Mouse (Mus musculus) brain, embryonic 14.5 days (tissue): ENCODE results near the gene Tgfbr3.

Experiments
- CTCF ChIP-seq: fragments of 200-500 bp; IDR thresholded peaks from 2 replicates; pipeline ENCODE4 v1.5.1; 2012; ENCODE audit warnings: inconsistent platforms, mild to moderate bottlenecking, moderate library complexity, borderline replicate concordance; ENCODE audit not compliant: insufficient read depth, insufficient read length; ENCODE audit errors: extremely low read depth
- POLR2A ChIP-seq: fragments of 200-500 bp; IDR thresholded peaks from 2 replicates; pipeline ENCODE4 v1.6.1; 2012; ENCODE audit warnings: mild to moderate bottlenecking, inconsistent platforms, borderline replicate concordance; ENCODE audit not compliant: poor library complexity, insufficient read depth, insufficient read length, severe bottlenecking; ENCODE audit errors: extremely low read depth

DNA sequence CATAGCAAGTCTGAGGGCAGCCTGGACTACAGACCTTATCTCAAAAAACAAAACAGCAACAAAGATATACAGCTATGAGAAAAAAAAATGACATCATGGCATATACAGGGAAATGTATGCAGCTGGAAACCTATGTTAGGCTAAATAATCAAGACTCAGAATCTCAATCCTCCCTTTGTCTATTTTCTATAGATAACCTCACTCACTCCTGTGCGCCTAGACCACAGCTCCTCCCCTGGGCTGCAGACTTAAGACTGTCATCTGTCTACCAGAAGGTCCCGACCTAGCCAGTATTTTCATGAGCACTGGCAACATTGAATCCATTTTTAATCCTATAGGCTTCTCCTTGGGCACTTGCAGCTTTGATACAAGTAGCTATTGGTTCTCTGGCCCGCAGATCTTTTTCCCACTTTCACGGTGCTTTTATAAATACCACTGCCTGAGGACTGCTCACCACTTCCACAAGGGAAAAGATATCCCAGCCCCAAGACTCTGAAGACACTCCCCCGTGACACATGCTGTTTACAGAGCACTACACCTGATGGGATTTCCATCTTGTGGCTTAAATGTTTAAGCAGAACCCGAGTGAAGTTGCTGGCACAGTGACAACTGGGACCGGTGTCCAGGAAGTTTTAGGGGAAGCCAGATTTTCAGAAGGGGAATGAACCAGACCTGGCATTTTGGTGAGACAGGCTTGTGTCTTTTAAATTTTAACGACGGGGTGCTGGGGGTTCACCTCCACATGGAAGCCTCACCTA lies 138.7 kb downstream of the Tgfbr3 start:
- TF ChIP-seq CTCF (no peak), POLR2A (no peak)
